Mouse (Mus musculus): ENCODE results near the gene Rrp8. TPM values are rescaled to one million over a fixed set of nuclear protein-coding genes. Genes with fewer than 3 reads are reported as not detected.
"Not testable (repeated sequence)": the region's sequence is repeated elsewhere in the genome, so short reads cannot be mapped to it uniquely, and the experiment has no call there.

Rrp8 gene
- polyA plus RNA-seq, 1 experiment: 8.4 TPM

DNA sequence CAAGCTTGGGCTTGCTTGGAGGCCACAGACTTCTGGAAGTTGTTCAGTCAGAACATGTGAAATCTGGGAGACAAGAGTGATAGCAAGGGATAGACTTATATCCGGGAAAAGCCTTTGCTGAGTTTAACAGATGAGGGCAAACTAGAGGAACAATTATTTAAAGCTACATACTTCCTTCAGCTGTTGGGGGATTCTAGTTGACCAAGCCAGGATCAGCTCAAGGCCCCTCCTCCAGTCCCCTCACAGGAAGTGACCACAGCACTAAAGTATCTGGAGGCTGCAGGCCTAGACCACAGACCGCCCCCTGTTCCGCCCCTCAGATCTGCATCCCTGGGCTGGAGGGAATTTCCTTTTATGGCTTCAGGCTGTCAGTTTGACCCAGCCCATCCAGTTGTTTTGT lies 1.8 kb upstream of the Rrp8 start:
- no peaks in the 10 kb centered on the region for H3K4me1 ChIP-seq (ENCODE audit: control insufficient read depth, insufficient read depth, low read length)
- H3K27ac ChIP-seq (ENCODE audit: insufficient read depth, low read length): peak overlapping the region; percentile 88
- H3K4me3 ChIP-seq (ENCODE audit: insufficient read depth, low read length): no peak overlapping the region
- TF ChIP-seq POLR2A (IDR thresholded peaks at IDR 0.05; ENCODE audit: extremely low read depth, insufficient read depth, low read length): no peak
- TF ChIP-seq CTCF (IDR thresholded peaks at IDR 0.05; ENCODE audit: extremely low read depth, insufficient read depth, low read length): no peak

- Histone ChIP-seq H3K27ac (ENCODE audit: insufficient read depth, low read length) (no peak overlapping the region), H3K4me1 (ENCODE audit: control insufficient read depth, insufficient read depth, low read length) (no peaks in the 10 kb centered on the region), H3K4me3 (ENCODE audit: insufficient read depth, low read length) (no peak overlapping the region)
- TF ChIP-seq POLR2A (IDR thresholded peaks at IDR 0.05; ENCODE audit: extremely low read depth, insufficient read depth, low read length) (no peak), CTCF (IDR thresholded peaks at IDR 0.05; ENCODE audit: extremely low read depth, insufficient read depth, low read length) (no peak)
Observed at GRCm38 (mm10) chr7:105738286-105738685, 1.1 kb upstream of the Rrp8 start.

- no peak for TF ChIP-seq POLR2A (IDR thresholded peaks at IDR 0.05; ENCODE audit: extremely low read depth, insufficient read depth, low read length)
- no peak for TF ChIP-seq CTCF (IDR thresholded peaks at IDR 0.05; ENCODE audit: extremely low read depth, insufficient read depth, low read length)
- Histone ChIP-seq H3K4me1 (ENCODE audit: control insufficient read depth, insufficient read depth, low read length) (no peaks in the 10 kb centered on the region), H3K4me3 (ENCODE audit: insufficient read depth, low read length) (peak overlapping the region; percentile 94; the same call in 1 of the 2 replicates), H3K27ac (ENCODE audit: insufficient read depth, low read length) (no peak overlapping the region)
Observed at GRCm38 (mm10) chr7:105737648-105738047, 463 bp upstream of the Rrp8 start.

- Histone ChIP-seq H3K4me3 (ENCODE audit: insufficient read depth, low read length) (peak within 1 kb of the TSS; percentile 94), H3K4me1 (ENCODE audit: control insufficient read depth, insufficient read depth, low read length) (no peaks in the 10 kb centered on the region), H3K27ac (ENCODE audit: insufficient read depth, low read length) (peak within 1 kb of the TSS; percentile 68; the same call in 1 of the 2 replicates)
- no peak for TF ChIP-seq CTCF (IDR thresholded peaks at IDR 0.05; ENCODE audit: extremely low read depth, insufficient read depth, low read length)
- TF ChIP-seq POLR2A (IDR thresholded peaks at IDR 0.05; ENCODE audit: extremely low read depth, insufficient read depth, low read length): 0 out of 2 replicates have a peak, but pooled peaks have one; percentile 10
Observed at GRCm38 (mm10) chr7:105736264-105736901, 802 bp downstream of the Rrp8 start, which contains the start of gene Ilk. Gene Ilk, plus strand, starts transcription at chr7:105736592.

GRCm38 (mm10) chr7:105735464-105735863 lies 1.7 kb downstream of the Rrp8 start:
- H3K4me1 ChIP-seq (ENCODE audit: control insufficient read depth, insufficient read depth, low read length); H3K27ac ChIP-seq (ENCODE audit: insufficient read depth, low read length): not testable (repeated sequence)
- peak overlapping the region; percentile 94; the same call in 1 of the 2 replicates for H3K4me3 ChIP-seq (ENCODE audit: insufficient read depth, low read length)

DNA sequence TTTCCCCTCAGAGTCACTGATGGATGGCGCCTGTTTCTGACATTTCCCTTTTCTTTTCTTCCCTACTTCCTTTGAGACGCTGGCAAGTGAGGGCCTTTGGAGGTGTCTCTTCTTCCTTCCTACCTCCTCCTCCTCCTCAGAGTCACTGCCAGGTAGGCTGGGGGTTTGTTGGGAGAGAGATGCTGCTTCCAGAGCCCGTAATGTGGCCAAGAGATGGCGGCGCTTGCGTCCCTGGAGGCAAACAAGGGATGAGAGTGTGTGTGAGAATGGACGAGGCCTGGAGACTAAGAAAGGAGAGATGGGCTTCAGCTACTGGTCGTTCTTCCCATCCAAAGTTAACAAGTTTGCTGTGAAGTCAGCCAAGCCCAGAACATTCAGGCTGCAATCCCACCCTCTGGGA lies 2.4 kb downstream of the Rrp8 start:
- no peak overlapping the region for H3K27ac ChIP-seq (ENCODE audit: insufficient read depth, low read length)
- no peak overlapping the region for H3K4me3 ChIP-seq (ENCODE audit: insufficient read depth, low read length)
- H3K4me1 ChIP-seq (ENCODE audit: control insufficient read depth, insufficient read depth, low read length): no peaks in the 10 kb centered on the region
- TF ChIP-seq POLR2A (IDR thresholded peaks at IDR 0.05; ENCODE audit: extremely low read depth, insufficient read depth, low read length) (no peak), CTCF (IDR thresholded peaks at IDR 0.05; ENCODE audit: extremely low read depth, insufficient read depth, low read length) (no peak)

GRCm38 (mm10) chr7:105733836-105734235 lies 3.3 kb downstream of the Rrp8 start:
- H3K4me1 ChIP-seq (ENCODE audit: control insufficient read depth, insufficient read depth, low read length): peaks cover 2% of the 10 kb centered on the region; the same call in 1 of the 2 replicates
- no peak overlapping the region for H3K4me3 ChIP-seq (ENCODE audit: insufficient read depth, low read length)
- TF ChIP-seq POLR2A (IDR thresholded peaks at IDR 0.05; ENCODE audit: extremely low read depth, insufficient read depth, low read length) (no peak), CTCF (IDR thresholded peaks at IDR 0.05; ENCODE audit: extremely low read depth, insufficient read depth, low read length) (no peak)
- no peak overlapping the region for H3K27ac ChIP-seq (ENCODE audit: insufficient read depth, low read length)

GRCm38 (mm10) chr7:105728701-105729428 lies 8.3 kb downstream of the Rrp8 start:
- Histone ChIP-seq H3K4me1 (ENCODE audit: control insufficient read depth, insufficient read depth, low read length) (peaks cover 3% of the 10 kb centered on the region; the same call in 1 of the 2 replicates), H3K27ac (ENCODE audit: insufficient read depth, low read length) (peak overlapping the region; percentile 94), H3K4me3 (ENCODE audit: insufficient read depth, low read length) (no peak overlapping the region)
- TF ChIP-seq POLR2A (IDR thresholded peaks at IDR 0.05; ENCODE audit: extremely low read depth, insufficient read depth, low read length) (no peak), CTCF (IDR thresholded peaks at IDR 0.05; ENCODE audit: extremely low read depth, insufficient read depth, low read length) (no peak)

DNA sequence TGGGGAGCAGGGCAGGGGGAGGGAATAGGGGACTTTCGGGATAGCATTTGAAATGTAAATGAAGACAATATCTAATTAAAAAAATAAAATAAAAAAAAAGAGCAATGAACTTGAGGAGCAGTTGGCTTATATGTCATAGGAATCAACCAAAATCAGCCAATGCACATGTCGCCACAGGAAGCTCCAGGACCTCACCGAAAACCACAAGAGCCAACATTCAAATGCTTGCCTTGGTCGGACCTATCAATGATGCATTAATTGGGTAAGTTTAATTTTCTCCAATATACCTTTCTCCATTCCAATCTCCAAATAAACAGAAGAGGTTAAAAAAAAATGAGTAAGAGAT lies 10.2 kb downstream of the Rrp8 start:
- TF ChIP-seq POLR2A (IDR thresholded peaks at IDR 0.05; ENCODE audit: extremely low read depth, insufficient read depth, low read length) (no peak), CTCF (IDR thresholded peaks at IDR 0.05; ENCODE audit: extremely low read depth, insufficient read depth, low read length) (no peak)
- Histone ChIP-seq H3K4me1 (ENCODE audit: control insufficient read depth, insufficient read depth, low read length) (peaks cover 3% of the 10 kb centered on the region; the same call in 1 of the 2 replicates), H3K4me3 (ENCODE audit: insufficient read depth, low read length) (no peak overlapping the region), H3K27ac (ENCODE audit: insufficient read depth, low read length) (no peak overlapping the region)
